Mouse (Mus musculus) neural tube, embryonic 15.5 days (tissue): ENCODE measurements around the gene Vegfa. TPM values are rescaled to one million over a fixed set of nuclear protein-coding genes. Genes with fewer than 3 reads are reported as not detected.
A peak's percentile ranks its signal among the peaks of the same experiment; 100 is the strongest.

Experiments
- ATAC-seq: fragments of 200-750 bp; cut with Nextera tagmentation; 2 replicates; pipeline ENCODE4 v1.8.0; 2017; ENCODE audit warnings: mild to moderate bottlenecking, moderate TSS enrichment, moderate library complexity; ENCODE audit not compliant: low FRiP score
- H3K27ac ChIP-seq: fragments of 300-500 bp; sonication (generic); replicated peaks from 2 replicates; pipeline ENCODE4 v1.5.1; 2015; ENCODE audit warnings: mild to moderate bottlenecking, inconsistent platforms
- H3K27me3 ChIP-seq: fragments of 300-500 bp; sonication (generic); replicated peaks from 2 replicates; pipeline ENCODE4 v1.6.1; 2015; ENCODE audit warnings: inconsistent platforms
- H3K36me3 ChIP-seq: fragments of 300-500 bp; sonication (generic); 2 replicates; pipeline ENCODE4 v1.6.1; 2015; ENCODE audit warnings: inconsistent platforms
- H3K4me1 ChIP-seq: fragments of 300-500 bp; sonication (generic); 2 replicates; pipeline ENCODE4 v1.6.1; 2015; ENCODE audit warnings: inconsistent platforms
- H3K4me2 ChIP-seq: fragments of 300-500 bp; sonication (generic); 2 replicates; pipeline ENCODE4 v1.6.1; 2015; ENCODE audit warnings: inconsistent platforms, mild to moderate bottlenecking, moderate library complexity
- H3K4me3 ChIP-seq: fragments of 300-500 bp; sonication (generic); replicated peaks from 2 replicates; pipeline ENCODE4 v1.5.1; 2015; ENCODE audit warnings: mild to moderate bottlenecking, inconsistent platforms
- H3K9ac ChIP-seq: fragments of 300-500 bp; sonication (generic); replicated peaks from 2 replicates; pipeline ENCODE4 v1.6.1; 2015; ENCODE audit warnings: mild to moderate bottlenecking, inconsistent platforms
- H3K9me3 ChIP-seq: fragments of 300-500 bp; sonication (generic); replicated peaks from 2 replicates; pipeline ENCODE4 v1.6.1; 2016; ENCODE audit warnings: inconsistent platforms
- WGBS: fragments of 180-500 bp; shearing (Covaris S2); methylation state at CpG from one replicate; pipeline ENCODE4 v1.1.7; 2015; ENCODE audit warnings: mixed read lengths; 5-methylcytosine and 5-hydroxymethylcytosine counted together
- polyA plus RNA-seq: library from polyadenylated mRNA; unstranded; fragments of >200 nt; fragmentation: Nextera tagmentation; extraction: Ambion mirVana; gene quantifications from 2 replicates; pipeline ENCODE4 v1.2.1, GENCODE M21; 2015

Gene Vegfa
- polyA plus RNA-seq, 1 experiment from 2014 or later = 4.8 TPM

DNA sequence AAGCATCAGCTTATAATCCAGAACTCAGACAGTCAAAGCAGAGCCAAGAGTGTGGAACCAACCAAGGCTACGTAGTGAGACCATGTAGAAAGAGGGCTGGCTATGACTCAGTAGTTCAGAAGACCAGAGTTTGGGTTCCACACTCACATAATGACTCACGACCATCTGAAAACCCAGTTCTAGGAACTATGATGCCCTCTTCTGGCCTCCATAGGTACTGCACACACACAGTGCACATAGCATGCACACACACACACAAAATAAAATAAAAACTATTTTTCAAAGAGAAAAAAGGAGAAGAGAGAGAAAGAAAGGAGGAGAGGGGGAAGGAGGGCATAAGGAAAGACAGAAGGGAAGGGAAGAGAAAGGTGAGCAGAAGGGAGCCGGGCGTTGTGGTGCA, 16.0 kb upstream of the Vegfa start:
- 96% methylated on average over 4 of the region's 4 CpGs for WGBS
- no peak overlapping the region for H3K27ac ChIP-seq
- no peak overlapping the region for H3K4me3 ChIP-seq
- no peak overlapping the region for H3K4me2 ChIP-seq
- ATAC-seq = no peak
- no peaks in the 10 kb centered on the region for H3K27me3 ChIP-seq
- no peaks in the 10 kb centered on the region for H3K4me1 ChIP-seq
- H3K9ac ChIP-seq = no peak overlapping the region
- no peaks in the 10 kb centered on the region for H3K9me3 ChIP-seq
- no peaks in the 10 kb centered on the region for H3K36me3 ChIP-seq

DNA sequence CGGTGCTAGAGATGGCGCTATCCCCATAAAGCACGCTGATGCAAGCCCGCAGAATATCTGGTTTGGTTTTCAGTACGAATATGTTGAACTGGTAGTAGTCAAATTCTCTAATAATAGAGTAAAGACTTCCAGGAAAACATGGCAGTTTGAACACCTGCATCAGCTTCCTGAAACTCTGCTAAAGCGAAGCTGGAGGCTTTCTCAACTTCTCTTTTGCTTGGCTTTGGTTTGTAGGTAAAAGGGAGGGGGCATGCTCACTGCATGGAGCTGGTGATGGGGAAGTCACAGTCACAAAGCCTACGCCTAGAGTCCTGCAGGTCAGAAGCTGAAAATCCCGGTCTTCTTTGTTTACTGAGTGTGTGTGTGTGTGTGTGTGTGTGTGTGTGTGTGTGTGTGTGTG, 13.6 kb upstream of the Vegfa start:
- Histone ChIP-seq H3K36me3 (no peaks in the 10 kb centered on the region), H3K4me3 (no peak overlapping the region), H3K27me3 (no peaks in the 10 kb centered on the region; the same call in 1 of the 2 replicates), H3K9ac (no peak overlapping the region), H3K4me2 (no peak overlapping the region), H3K9me3 (no peaks in the 10 kb centered on the region), H3K27ac (no peak overlapping the region), H3K4me1 (no peaks in the 10 kb centered on the region)
- no peak for ATAC-seq
- 84% methylated on average over 8 of the region's 8 CpGs for WGBS

DNA sequence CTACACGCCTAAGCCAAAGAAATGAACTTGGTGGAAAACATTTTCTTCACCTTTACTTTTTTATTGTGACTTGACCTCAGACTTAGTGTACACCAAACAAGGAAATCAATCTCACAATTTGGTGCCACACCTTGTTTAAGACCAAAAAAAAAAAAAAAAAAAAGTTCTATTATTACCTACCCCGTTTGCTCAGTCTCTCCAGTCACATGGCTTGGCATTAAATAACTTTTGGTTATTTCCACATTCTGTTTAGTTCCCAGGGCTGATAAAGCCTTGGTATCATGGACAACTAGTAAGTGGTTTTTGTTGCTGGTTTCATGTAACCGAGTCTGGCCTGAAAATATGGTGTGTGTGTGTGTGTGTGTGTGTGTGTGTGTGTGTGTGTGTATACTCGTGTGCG, 12.8 kb upstream of the Vegfa start:
- WGBS = 87% methylated on average over 5 of the region's 5 CpGs
- Histone ChIP-seq H3K27ac (no peak overlapping the region), H3K4me1 (no peaks in the 10 kb centered on the region), H3K4me2 (no peak overlapping the region), H3K9ac (no peak overlapping the region), H3K27me3 (no peaks in the 10 kb centered on the region; the same call in 1 of the 2 replicates), H3K36me3 (no peaks in the 10 kb centered on the region), H3K4me3 (no peak overlapping the region), H3K9me3 (no peaks in the 10 kb centered on the region)
- no peak for ATAC-seq

DNA sequence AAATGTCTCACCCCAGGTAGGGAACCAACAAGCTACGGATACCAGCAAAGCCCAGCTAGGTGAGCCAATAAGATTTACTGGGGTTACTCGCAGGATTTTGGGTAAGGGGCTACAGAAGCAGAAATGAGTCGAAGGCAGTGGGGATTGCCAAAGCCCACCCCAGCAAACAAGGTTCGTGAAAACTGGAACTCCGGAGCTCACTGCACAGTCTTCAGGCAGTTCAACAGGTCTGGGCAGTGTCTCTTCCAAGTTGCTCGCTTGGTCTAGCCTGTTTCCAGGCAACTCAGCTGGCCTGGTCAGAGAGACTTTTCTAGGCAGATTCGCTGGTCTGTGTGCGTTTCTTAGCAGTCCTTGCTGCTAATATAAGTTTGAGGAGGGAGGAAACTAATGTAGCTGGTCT, 10.0 kb upstream of the Vegfa start:
- 88% methylated on average over 8 of the region's 8 CpGs for WGBS
- H3K9ac ChIP-seq = no peak overlapping the region
- ATAC-seq = no peak

DNA sequence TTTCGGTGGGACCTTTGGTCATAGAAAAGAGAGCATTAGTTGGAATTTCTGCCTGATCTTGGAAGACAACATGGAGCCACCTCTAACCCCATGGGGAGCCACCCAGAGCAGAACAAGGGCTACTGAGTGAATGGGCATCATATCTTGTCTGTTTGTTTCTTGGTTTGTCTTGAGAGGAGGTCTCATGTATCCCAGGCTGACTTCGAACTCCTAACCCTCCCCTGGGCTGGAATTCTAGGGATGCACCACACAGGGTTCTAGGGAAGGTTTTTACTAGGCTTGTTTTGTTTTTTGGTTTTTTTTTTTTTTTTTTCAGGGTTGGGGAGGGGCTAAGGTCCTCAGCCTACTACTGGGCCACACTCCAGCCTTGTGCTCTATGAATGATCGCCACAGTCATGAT, 9.5 kb upstream of the Vegfa start:
- ATAC-seq = no peak
- Histone ChIP-seq H3K36me3 (no peaks in the 10 kb centered on the region), H3K4me2 (no peak overlapping the region), H3K27ac (no peak overlapping the region), H3K4me3 (no peak overlapping the region), H3K9me3 (no peaks in the 10 kb centered on the region), H3K4me1 (no peaks in the 10 kb centered on the region), H3K27me3 (no peaks in the 10 kb centered on the region; the same call in 1 of the 2 replicates), H3K9ac (no peak overlapping the region)
- WGBS = 97% methylated on average over 3 of the region's 3 CpGs

More for the DNA sequence above, 10.0 kb upstream of the Vegfa start:
- Histone ChIP-seq H3K9me3 (no peaks in the 10 kb centered on the region), H3K4me2 (no peak overlapping the region), H3K27me3 (no peaks in the 10 kb centered on the region; the same call in 1 of the 2 replicates), H3K27ac (no peak overlapping the region), H3K36me3 (no peaks in the 10 kb centered on the region), H3K4me3 (no peak overlapping the region), H3K4me1 (no peaks in the 10 kb centered on the region)

DNA sequence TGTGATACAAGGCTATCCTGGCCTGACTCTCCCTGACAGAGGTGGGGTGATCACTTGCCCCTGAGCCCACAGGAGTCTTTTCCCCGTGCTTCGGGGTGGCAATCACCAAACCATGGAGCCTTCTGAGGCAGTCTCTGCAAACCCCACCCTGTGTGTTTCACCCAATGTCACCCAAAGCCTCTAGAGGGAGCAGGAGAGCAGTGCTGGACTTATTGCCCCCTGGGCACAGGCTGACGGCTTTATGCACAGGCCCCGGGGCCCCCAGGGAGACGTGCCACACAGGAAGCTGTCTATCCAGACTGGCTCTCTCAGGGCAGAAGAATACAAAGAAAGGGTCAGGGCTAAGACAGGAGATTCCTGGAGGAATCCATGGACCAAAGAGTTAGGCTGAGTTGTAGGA, 9.1 kb upstream of the Vegfa start:
- ATAC-seq = no peak
- Histone ChIP-seq H3K4me3 (no peak overlapping the region), H3K4me2 (no peak overlapping the region), H3K36me3 (no peaks in the 10 kb centered on the region), H3K27me3 (no peaks in the 10 kb centered on the region; the same call in 1 of the 2 replicates), H3K4me1 (no peaks in the 10 kb centered on the region), H3K9ac (no peak overlapping the region), H3K27ac (no peak overlapping the region), H3K9me3 (no peaks in the 10 kb centered on the region)
- 65% methylated on average over 5 of the region's 5 CpGs for WGBS

DNA sequence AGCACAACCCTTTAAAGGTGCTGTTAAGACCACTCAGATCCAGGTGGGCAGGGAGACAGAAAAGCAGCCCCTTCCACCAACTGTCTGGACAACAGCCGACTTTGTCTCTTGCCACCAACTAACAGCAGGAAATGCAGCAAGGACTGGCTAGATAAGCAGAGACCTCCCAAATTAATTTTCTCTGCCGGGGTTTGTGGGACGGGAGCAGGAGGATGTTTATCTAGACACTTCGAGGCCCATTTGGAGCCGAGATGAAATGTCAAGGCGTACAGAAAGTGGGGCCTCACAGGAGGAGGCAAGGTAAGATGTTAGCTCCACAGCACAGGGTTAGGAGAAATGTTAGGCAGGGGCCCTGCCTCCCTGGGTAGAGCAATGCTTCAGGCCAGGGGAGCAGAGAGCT, 8.4 kb upstream of the Vegfa start:
- Histone ChIP-seq H3K4me2 (no peak overlapping the region), H3K9ac (no peak overlapping the region), H3K9me3 (no peaks in the 10 kb centered on the region), H3K4me3 (no peak overlapping the region), H3K4me1 (no peaks in the 10 kb centered on the region), H3K36me3 (no peaks in the 10 kb centered on the region), H3K27ac (no peak overlapping the region), H3K27me3 (no peaks in the 10 kb centered on the region; the same call in 1 of the 2 replicates)
- ATAC-seq = no peak
- WGBS = 79% methylated on average over 6 of the region's 6 CpGs

DNA sequence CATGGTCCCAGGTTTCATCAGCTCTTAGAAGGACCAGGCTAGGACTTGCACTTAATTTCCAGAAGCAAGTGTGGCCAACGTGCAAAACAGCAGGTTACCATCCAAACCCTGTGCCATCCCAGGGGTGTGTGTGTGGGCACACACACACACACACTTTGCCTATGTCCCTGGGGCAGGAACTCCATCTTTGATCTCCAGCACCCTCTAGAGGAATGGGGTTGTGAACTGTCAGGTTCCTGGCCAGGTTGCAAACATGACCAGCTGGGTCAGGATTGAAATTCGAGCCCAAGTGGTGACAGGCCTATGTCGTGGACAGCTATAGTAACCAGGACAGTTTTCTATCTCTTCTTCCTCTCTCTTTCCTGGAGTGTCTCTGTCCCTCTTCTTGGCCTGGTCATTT, 6.7 kb upstream of the Vegfa start:
- H3K4me3 ChIP-seq = no peak overlapping the region
- H3K4me1 ChIP-seq = peaks cover under 1% of the 10 kb centered on the region; the same call in 1 of the 2 replicates
- H3K9ac ChIP-seq = no peak overlapping the region
- H3K36me3 ChIP-seq = no peaks in the 10 kb centered on the region
- 38% methylated on average over 3 of the region's 3 CpGs for WGBS
- H3K27me3 ChIP-seq = peaks cover 4% of the 10 kb centered on the region; the same call in 1 of the 2 replicates
- no peak for ATAC-seq
- H3K4me2 ChIP-seq = no peak overlapping the region
- H3K9me3 ChIP-seq = no peaks in the 10 kb centered on the region
- H3K27ac ChIP-seq = no peak overlapping the region

DNA sequence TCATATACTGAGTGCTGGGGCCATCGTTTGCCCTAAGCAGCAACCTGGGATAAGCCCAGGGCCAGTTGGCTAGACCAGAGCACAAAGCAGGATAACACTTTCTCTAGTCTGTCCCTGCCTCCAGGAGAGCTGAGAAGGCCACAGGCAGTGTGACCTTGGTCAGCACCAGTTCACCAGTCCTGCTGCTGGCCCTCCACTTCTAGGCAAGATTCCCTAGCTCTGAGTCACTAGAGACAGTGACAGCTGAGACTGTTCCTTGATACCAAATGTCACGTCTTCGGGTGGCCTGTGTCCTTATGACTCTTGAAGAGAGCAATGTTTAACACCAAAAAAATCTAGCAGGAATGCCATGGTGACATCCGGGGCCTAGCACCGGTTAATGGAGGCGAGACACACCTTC, 4.2 kb upstream of the Vegfa start:
- ATAC-seq = no peak
- H3K4me1 ChIP-seq = peaks cover 22% of the 10 kb centered on the region
- H3K36me3 ChIP-seq = no peaks in the 10 kb centered on the region
- H3K9me3 ChIP-seq = no peaks in the 10 kb centered on the region
- no peak overlapping the region for H3K27ac ChIP-seq
- H3K9ac ChIP-seq = no peak overlapping the region
- H3K4me2 ChIP-seq = no peak overlapping the region
- 90% methylated on average over 6 of the region's 6 CpGs for WGBS
- H3K4me3 ChIP-seq = no peak overlapping the region
- peaks cover 4% of the 10 kb centered on the region; the same call in 1 of the 2 replicates for H3K27me3 ChIP-seq

DNA sequence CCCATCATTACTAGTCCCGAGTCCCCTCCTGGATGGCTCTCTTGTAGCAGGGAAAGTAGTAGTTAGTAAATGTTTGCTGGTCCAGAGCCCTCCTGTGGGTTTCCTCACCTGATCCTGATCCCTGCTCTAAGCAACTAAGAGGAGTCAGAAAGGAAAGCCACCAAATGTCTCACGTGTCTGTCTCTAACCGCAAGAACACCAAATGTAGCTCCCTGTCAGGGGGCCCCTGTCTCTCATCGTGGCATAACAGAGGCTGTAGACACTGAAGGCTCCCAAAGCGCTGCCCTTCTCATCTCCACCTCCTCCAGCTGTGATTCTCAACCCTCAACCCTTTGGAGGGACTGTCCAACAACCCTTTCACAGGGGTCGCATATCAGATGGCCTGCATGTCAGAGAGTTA, 1.9 kb upstream of the Vegfa start:
- 53% methylated on average over 6 of the region's 6 CpGs for WGBS
- no peak for ATAC-seq
- H3K9me3 ChIP-seq = no peaks in the 10 kb centered on the region
- no peak overlapping the region for H3K9ac ChIP-seq
- 0 out of 2 replicates have a peak, but pooled peaks cover 4% of the 10 kb centered on the region for H3K27me3 ChIP-seq
- no peak overlapping the region for H3K4me2 ChIP-seq
- H3K4me3 ChIP-seq = no peak overlapping the region
- no peaks in the 10 kb centered on the region for H3K36me3 ChIP-seq
- peaks cover 33% of the 10 kb centered on the region for H3K4me1 ChIP-seq
- H3K27ac ChIP-seq = no peak overlapping the region

DNA sequence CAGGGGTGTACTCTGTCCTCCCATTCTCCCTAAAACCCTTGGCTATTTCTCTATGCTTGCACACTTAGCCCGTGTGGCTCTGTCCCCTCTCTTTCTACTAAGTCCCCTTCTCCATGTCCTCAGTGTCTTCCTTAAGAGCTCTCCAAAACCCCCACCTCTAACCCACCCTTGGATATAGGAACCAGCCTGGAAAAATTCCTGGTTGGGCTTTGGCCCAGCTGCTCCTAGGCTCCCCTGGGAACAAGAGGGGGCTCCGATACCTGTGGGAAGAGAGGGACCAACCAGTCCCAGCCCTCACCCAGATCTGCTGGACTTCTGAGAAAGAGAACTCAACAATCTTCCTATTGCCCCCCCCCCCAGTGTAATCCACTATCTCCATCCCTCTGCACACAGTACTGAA, 1.4 kb upstream of the Vegfa start:
- H3K4me3 ChIP-seq = no peak overlapping the region
- H3K27ac ChIP-seq = no peak overlapping the region
- H3K4me1 ChIP-seq = peaks cover 38% of the 10 kb centered on the region
- 0 out of 2 replicates have a peak, but pooled peaks cover 4% of the 10 kb centered on the region for H3K27me3 ChIP-seq
- H3K9ac ChIP-seq = no peak overlapping the region
- no peaks in the 10 kb centered on the region for H3K9me3 ChIP-seq
- H3K36me3 ChIP-seq = no peaks in the 10 kb centered on the region
- WGBS = 28% methylated on average over 2 of the region's 2 CpGs
- 0 out of 2 replicates have a peak overlapping the region, but pooled peaks have one; percentile 91 for H3K4me2 ChIP-seq
- ATAC-seq = no peak

DNA sequence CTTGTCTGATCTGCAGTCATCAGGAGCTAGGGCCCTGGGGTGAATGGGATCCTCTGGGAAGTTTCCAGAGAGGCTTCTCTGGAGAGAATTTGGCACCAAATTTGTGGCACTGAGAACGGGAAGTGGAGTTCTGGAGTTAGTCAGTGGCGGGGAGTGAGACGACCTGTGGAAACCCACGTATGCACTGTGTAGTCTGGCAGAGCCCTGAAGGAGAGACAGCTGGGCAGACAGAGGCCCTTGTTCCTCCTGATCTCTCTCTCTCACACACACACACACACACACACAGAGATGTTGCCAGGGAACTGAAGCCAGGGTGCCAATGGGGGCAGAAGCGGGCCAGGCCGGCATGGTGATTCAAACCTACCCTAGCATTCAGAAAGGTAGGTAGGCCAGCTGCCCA, 953 bp upstream of the Vegfa start:
- Histone ChIP-seq H3K27me3 (0 out of 2 replicates have a peak, but pooled peaks cover 4% of the 10 kb centered on the region), H3K36me3 (no peaks in the 10 kb centered on the region), H3K27ac (no peak overlapping the region), H3K4me2 (peak overlapping the region; percentile 91), H3K9ac (no peak overlapping the region), H3K4me1 (peaks cover 43% of the 10 kb centered on the region), H3K9me3 (no peaks in the 10 kb centered on the region), H3K4me3 (0 out of 2 replicates have a peak overlapping the region, but pooled peaks have one; percentile 79)
- 44% methylated on average over 6 of the region's 6 CpGs for WGBS
- no peak for ATAC-seq
